Mouse (Mus musculus): Measurements from ENCODE around the gene Igsf9. TPM values are rescaled to one million over a fixed set of nuclear protein-coding genes. Genes with fewer than 3 reads are reported as not detected.

The Igsf9 gene
- polyA plus RNA-seq, 1 experiment from 2014 or later: 11.0 TPM

- CTCF ChIA-PET: no interaction called here
- in situ Hi-C loops (cut with MboI; ENCODE audit: low pct_unique_long_range_greater_than_20kb): no loop called here
- no peak for ATAC-seq
- no peaks in the 10 kb centered on the region for H3K27me3 ChIP-seq
- DNase-seq (ENCODE audit: low read depth, low spot score): no peak
- no peak for TF ChIP-seq CTCF (IDR thresholded peaks at IDR 0.05)
- POLR2A ChIA-PET: no interaction called here
Observed at GRCm38 (mm10) chr1:172468301-172468877, 13.2 kb upstream of the Igsf9 start.

GRCm38 (mm10) chr1:172469373-172469772 lies 12.2 kb upstream of the Igsf9 start:
- TF ChIP-seq CTCF (IDR thresholded peaks at IDR 0.05): no peak
- in situ Hi-C loops (cut with MboI; ENCODE audit: low pct_unique_long_range_greater_than_20kb): no loop called here
- H3K27me3 ChIP-seq: no peaks in the 10 kb centered on the region
- ATAC-seq (no peak), DNase-seq (ENCODE audit: low read depth, low spot score) (no peak)
- CTCF ChIA-PET: no interaction called here
- POLR2A ChIA-PET: no interaction called here

DNA sequence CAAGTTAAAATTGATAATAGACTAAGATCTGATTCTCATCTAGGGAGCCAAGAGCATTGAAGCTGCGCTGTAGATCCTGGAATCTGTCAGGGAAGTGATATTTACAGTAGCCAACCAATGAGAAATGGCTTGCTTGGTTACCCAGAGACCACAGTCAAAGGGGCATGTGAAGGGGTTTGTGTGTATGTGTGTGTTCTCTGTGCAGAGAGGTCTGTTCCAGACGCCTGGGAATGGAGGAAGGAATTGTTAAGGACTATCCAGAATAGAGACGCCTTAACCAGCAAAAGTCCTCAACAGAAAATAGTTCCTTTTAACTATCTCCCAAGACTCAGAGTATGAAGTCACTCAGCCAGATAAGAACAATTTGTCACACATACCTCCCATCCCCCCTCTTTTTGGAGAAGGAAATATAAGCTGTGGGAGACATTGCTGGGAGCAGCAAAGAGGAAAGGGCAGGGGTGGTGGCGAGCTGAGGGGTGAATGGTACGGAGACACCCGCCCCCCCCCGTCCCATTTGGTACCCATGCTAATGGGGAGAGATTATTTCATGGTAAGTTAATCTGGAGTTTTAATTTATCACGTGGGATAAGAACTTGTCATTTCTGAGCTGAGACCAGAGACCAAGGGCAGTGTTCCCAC lies 11.7 kb upstream of the Igsf9 start:
- H3K27me3 ChIP-seq: no peaks in the 10 kb centered on the region
- in situ Hi-C loops (cut with MboI; ENCODE audit: low pct_unique_long_range_greater_than_20kb): no loop called here
- no peak for DNase-seq (ENCODE audit: low read depth, low spot score)
- no peak for ATAC-seq
- CTCF ChIA-PET: interaction anchor here (0.9 to 1.3 kb wide), 2 partner anchors 27 to 61 kb away, joined by 3 to 4 read pairs; no protein-coding TSS in a partner anchor
- TF ChIP-seq CTCF (IDR thresholded peaks at IDR 0.05): no peak
- POLR2A ChIA-PET: no interaction called here

GRCm38 (mm10) chr1:172472909-172473308 lies 8.7 kb upstream of the Igsf9 start:
- no peak for ATAC-seq
- TF ChIP-seq CTCF (IDR thresholded peaks at IDR 0.05): no peak
- no peaks in the 10 kb centered on the region for H3K27me3 ChIP-seq
- ChIA-PET POLR2A (no interaction called here), CTCF (interaction anchor here (1.0 kb wide), 1 partner anchor 17 kb away, joined by 3 read pairs; no protein-coding TSS in a partner anchor)
- DNase-seq (ENCODE audit: low read depth, low spot score): no peak
- in situ Hi-C loops (cut with MboI; ENCODE audit: low pct_unique_long_range_greater_than_20kb): no loop called here

GRCm38 (mm10) chr1:172474196-172474595 lies 7.4 kb upstream of the Igsf9 start:
- ChIA-PET CTCF (interaction anchor here (1.4 kb wide), 1 partner anchor 54 kb away, joined by 3 read pairs; no protein-coding TSS in a partner anchor), POLR2A (no interaction called here)
- DNase-seq (ENCODE audit: low read depth, low spot score): no peak
- in situ Hi-C loops (cut with MboI; ENCODE audit: low pct_unique_long_range_greater_than_20kb): no loop called here
- no peaks in the 10 kb centered on the region for H3K27me3 ChIP-seq
- no peak for ATAC-seq
- no peak for TF ChIP-seq CTCF (IDR thresholded peaks at IDR 0.05)

- no peak for ATAC-seq
Observed at GRCm38 (mm10) chr1:172475054-172475741, 6.4 kb upstream of the Igsf9 start, which contains the start of gene Slamf9. Slamf9 (plus strand) TSS chr1:172475358.

DNA sequence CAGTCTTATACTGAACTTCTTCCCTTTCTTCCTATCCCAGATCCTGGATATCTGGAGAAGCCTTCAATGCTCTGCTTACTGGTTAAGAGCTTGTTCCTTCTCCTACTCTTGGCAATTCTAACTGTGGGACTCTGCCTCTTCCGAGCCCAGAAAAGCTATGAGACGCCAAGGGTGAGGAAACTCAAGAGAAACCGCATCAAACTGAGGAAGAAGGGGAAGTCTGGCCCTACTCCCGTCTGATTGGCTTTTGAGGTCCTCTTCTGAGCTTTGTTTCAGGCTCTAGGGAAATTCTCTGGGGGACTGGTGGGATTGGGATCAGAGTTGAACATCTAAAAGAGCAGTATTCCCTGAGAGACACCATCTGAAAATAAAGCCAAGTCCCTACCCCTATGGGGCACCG lies 3.6 kb upstream of the Igsf9 start:
- no peaks in the 10 kb centered on the region for H3K27me3 ChIP-seq
- no peak for DNase-seq (ENCODE audit: low read depth, low spot score)
- no peak for ATAC-seq
- ChIA-PET CTCF (interaction anchor here (1.1 kb wide), 1 partner anchor 13 kb away, joined by 7 read pairs; no protein-coding TSS in a partner anchor), POLR2A (no interaction called here)
- no peak for TF ChIP-seq CTCF (IDR thresholded peaks at IDR 0.05)
- in situ Hi-C loops (cut with MboI; ENCODE audit: low pct_unique_long_range_greater_than_20kb): loop anchor here (25.0 kb wide), 1 partner anchor 441 kb away; the partner anchor contains the start of gene Vangl2

More at GRCm38 (mm10) chr1:172475054-172475741, 6.4 kb upstream of the Igsf9 start, which contains the start of gene Slamf9:
- DNase-seq (ENCODE audit: low read depth, low spot score): no peak
- no peaks in the 10 kb centered on the region for H3K27me3 ChIP-seq
- ChIA-PET POLR2A (no interaction called here), CTCF (interaction anchor here (1.4 to 1.8 kb wide), 2 partner anchors 15 to 53 kb away, joined by 3 to 5 read pairs; no protein-coding TSS in a partner anchor)
- in situ Hi-C loops (cut with MboI; ENCODE audit: low pct_unique_long_range_greater_than_20kb): loop anchor here (25.0 kb wide), 1 partner anchor 438 kb away; the partner anchor contains the start of gene Vangl2
- TF ChIP-seq CTCF (IDR thresholded peaks at IDR 0.05): no peak

GRCm38 (mm10) chr1:172480376-172480775 lies 1.2 kb upstream of the Igsf9 start:
- no peak for TF ChIP-seq CTCF (IDR thresholded peaks at IDR 0.05)
- ChIA-PET POLR2A (interaction anchor here (1.1 kb wide), 1 partner anchor 11 kb away, joined by 4 read pairs; no protein-coding TSS in a partner anchor), CTCF (no interaction called here)
- DNase-seq (ENCODE audit: low read depth, low spot score) (no peak), ATAC-seq (no peak)
- no peaks in the 10 kb centered on the region for H3K27me3 ChIP-seq
- in situ Hi-C loops (cut with MboI; ENCODE audit: low pct_unique_long_range_greater_than_20kb): loop anchor here (5.0 to 25.0 kb wide), 2 partner anchors 63 to 443 kb away; partner anchors contain the start of gene Vangl2

DNA sequence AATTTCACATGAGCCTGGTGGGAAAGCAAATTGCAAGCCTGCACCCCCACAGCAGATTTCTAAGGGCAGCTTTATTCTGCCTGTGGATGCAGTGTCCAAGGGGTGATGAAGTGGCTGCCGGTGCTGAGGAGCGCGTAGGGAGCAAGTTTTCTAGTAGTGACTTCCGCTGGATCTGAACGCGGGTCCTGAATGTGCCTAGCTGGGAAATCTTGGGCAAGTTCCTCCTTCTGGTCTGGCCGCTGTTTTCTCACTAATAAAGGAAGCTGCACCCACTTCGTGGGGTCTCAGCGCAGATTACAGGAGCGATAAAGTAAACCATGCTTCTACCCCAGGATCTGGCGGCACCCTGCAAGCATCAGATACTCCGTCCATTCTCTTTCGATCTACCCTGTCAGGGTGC lies 477 bp upstream of the Igsf9 start:
- H3K27me3 ChIP-seq: no peaks in the 10 kb centered on the region
- in situ Hi-C loops (cut with MboI; ENCODE audit: low pct_unique_long_range_greater_than_20kb): loop anchor here (5.0 to 25.0 kb wide), 2 partner anchors 64 to 444 kb away; partner anchors contain the start of gene Vangl2
- DNase-seq (ENCODE audit: low read depth, low spot score) (no peak), ATAC-seq (no peak)
- CTCF ChIA-PET: interaction anchor here (0.8 to 1.9 kb wide), 3 partner anchors 9 to 47 kb away, joined by 3 to 8 read pairs (median 3); no protein-coding TSS in a partner anchor
- POLR2A ChIA-PET: interaction anchor here (0.6 to 1.1 kb wide), 2 partner anchors 9 to 11 kb away, joined by 3 to 4 read pairs; no protein-coding TSS in a partner anchor
- no peak for TF ChIP-seq CTCF (IDR thresholded peaks at IDR 0.05)

Measured in Patski (cell line).